Mouse (Mus musculus): ENCODE results near the gene Foxe1. TPM values are rescaled to one million over a fixed set of nuclear protein-coding genes. Genes with fewer than 3 reads are reported as not detected.

Gene Foxe1
- total RNA-seq, 2 experiments from 2014 or later, result not detected

DNA sequence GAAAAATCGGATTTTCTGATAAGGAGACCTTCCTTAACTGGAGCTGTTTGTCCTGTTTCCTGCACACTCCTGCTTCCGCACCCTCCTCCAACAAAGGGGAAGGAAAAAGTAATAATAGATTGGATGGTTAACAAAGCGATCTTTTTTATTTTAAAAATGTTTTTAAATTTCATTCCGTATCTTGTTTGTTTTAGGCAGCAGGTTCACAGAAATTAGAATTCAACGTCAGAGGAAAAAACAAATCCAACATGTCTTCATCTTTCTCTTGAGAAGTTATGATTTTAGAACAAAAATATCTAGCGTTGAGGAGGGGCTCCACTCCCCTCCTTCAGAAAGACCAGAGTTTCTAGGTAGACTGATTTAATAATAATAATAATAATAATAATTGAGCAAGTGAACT lies 2.8 kb downstream of the Foxe1 start:
- no peak for ATAC-seq (replicated peaks; ENCODE audit: low FRiP score, low TSS enrichment, poor library complexity, severe bottlenecking)

DNA sequence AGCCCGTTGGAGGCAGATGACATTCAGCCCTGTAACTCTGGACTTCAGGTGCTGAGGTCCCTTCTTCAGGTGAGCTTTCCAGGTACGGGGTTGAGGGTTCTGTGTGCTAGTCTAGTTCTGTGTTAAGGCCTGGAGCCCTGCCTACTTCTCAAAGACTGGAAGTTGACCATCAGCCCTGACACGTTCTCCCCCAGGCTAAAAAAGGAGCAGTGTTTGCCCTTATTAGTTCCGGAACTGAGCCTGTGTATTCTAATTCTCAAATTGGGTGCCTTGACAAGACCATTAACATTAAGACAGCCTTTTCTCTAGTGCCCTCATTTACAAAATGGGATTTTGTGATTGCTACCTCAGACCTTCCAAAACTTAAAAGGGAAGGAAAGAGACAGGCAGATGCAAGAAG lies 3.7 kb downstream of the Foxe1 start:
- no peak for ATAC-seq (replicated peaks; ENCODE audit: low FRiP score, low TSS enrichment, poor library complexity, severe bottlenecking)

DNA sequence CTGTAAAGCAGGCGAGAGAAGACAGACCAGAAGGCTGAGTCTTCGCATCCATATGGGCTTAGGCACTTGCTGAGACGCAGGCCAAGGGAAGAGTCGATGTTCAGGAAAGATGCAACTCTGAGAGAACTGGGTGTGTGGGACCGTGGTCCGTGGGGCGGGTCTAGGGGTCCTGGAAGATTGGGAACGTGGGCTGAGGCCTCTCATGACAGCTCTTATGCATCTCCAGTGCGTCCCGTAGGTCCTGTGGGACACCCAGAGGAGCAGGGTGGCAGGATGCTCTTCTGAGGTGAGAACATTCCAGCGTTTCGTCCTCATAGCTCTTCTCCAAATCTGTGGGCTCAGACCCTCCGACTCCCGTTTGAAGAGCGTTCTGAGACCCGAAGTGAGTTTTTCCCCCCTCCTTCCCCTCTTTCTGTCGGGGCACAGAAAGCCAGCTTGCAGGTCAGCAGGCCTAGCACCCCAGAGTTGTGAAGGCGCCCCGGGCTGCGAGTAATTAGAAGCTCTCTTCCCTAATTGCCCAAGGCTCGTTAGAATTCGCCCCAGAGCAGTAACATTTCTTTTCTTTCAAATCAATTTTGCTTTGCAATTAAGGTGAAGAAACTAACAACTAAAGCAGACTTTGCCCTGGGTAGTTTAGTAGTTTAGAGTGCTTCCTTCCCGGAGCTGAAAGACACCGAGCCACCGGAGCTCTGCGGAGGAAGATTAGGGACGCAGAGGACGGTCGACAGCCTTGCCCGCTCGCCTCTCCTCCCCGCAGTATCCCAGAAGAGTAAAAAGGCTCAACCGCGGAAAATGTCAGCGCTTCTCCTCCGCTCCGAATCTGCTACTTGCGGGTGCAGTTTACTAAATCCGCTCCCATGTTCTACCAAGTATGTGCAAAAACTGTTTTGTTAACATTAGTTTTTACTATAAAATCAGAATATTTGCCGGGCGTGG lies 4.4 kb downstream of the Foxe1 start:
- no peak for ATAC-seq (replicated peaks; ENCODE audit: low FRiP score, low TSS enrichment, poor library complexity, severe bottlenecking)

DNA sequence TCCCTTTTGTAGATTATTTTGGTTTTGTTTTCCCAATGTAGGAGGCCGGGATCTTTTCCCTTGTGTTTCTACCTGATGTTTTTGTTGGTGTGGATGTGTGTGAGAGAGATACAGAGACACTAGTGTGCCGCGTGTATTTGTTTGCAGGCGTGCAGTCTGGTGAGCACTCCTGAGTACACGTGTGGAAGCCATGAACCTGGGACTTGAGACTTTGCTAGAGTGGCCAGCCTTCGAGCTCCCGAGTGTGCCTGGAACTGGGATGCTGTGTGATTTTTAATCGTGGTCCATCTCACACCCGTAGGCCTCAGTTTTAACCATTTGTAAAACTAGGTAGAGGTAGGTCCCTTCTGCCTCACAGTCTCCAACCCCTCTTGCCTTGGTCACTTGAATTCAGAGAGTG lies 5.5 kb downstream of the Foxe1 start:
- no peak for ATAC-seq (replicated peaks; ENCODE audit: low FRiP score, low TSS enrichment, poor library complexity, severe bottlenecking)

DNA sequence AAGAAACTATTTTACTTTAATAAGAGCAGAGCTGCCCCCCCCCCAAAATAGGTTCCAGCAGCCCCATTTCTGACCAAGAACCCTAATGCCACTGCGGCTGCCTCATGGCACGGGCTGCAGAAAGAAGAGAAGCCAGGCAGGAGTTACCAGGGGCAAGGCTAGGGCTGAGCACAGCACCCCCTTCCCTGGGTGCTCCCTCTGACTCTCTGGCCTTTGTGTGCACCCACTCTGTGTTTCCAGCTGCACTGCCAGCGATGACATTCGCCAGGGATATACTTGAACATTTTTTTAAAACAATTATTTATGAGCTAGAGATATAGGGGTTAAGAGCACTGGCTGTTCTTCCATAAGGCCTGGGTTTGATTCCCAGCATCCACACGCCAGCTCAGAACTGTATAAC lies 6.1 kb downstream of the Foxe1 start:
- ATAC-seq (replicated peaks; ENCODE audit: low FRiP score, low TSS enrichment, poor library complexity, severe bottlenecking), result no peak

DNA sequence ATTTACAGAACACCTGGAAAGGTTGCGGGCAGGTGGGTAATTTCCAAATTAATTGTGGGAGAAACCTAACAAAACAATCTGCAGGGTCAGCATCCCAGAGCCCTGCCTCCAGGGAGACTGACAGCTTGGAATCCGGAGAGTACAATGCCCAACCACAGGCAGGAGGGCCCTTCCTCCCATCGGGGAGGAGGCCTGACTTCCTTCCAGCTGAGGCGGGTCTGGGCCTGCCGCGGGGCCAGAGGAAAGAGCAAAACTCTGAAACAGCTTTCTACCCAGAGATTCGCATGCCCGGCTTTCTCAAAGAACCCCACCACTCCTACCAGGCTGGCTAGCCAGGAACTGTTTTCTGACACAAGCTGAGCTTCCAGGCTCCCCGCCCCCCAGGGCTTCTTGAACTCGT lies 9.6 kb downstream of the Foxe1 start:
- no peak for ATAC-seq (replicated peaks; ENCODE audit: low FRiP score, low TSS enrichment, poor library complexity, severe bottlenecking)

DNA sequence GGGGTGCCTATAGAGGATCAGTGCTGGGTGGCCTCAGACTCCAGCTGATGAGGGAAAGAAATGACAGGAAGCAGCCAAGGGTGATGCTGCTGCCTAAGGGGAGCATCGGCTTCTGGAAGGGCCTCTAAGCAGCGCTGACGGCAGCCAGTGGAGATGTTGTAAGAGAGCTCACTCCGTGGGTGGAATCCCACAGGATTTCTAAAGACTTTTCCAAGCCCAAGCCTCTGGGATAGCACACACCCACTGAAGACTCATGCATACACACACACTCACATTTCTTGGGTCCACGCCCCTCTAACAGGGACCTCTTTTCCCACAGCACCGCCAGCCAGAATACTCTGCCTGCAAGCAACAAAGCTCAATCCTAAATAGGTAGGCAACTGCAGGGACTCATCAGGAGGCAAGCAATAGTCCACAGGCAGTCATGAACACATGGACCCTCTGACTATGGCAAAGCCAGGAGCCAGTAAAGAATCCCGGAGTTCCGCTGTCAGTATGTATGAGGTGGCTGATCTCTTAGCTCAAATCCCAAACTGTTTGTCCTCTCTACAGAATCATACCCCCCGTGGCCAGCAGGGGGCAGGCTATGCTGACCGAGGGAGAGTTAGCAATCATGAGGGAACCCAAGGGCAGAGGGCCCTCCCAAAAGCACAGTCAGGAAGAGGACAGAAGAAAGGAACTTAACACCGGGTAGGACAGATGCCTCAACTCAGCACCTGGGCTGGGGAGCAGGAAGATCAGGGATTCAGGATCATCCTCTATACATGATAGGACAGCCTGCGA lies 13.1 kb downstream of the Foxe1 start:
- ATAC-seq (replicated peaks; ENCODE audit: low FRiP score, low TSS enrichment, poor library complexity, severe bottlenecking), result peak; percentile 76

DNA sequence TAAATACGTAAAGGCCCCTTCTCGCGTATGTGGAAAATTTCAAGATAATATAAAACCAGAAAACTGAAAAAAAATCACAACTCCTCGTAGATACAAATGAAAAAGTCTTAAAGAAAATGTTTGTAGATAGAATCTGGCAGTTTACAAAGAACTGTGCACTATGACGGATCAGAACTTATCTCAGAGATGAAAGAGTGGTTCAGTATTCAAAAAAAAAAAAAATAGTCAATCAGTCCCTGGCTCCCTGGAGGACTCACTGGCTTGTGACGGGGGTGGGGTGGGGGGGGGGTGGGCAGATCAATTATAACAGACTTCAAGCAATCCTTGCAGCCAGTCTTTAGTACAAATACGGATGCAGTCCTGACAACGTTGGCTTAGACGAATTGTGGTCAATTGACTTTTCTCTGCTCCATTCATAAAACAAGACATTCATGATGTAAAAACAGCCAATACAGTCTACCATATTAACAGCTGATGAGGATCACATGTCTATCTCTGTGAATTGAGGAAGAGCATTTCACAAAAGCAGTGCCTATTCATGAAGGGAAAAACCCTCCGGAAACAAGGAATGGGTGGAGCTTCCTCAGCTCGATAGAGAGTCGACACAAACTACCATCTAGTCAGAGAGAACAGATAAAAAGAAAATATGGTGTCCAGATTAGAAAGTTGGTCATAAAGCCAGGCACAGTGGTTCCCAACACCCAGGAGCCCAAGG lies 16.3 kb downstream of the Foxe1 start:
- ATAC-seq (replicated peaks; ENCODE audit: low FRiP score, low TSS enrichment, poor library complexity, severe bottlenecking), result no peak

DNA sequence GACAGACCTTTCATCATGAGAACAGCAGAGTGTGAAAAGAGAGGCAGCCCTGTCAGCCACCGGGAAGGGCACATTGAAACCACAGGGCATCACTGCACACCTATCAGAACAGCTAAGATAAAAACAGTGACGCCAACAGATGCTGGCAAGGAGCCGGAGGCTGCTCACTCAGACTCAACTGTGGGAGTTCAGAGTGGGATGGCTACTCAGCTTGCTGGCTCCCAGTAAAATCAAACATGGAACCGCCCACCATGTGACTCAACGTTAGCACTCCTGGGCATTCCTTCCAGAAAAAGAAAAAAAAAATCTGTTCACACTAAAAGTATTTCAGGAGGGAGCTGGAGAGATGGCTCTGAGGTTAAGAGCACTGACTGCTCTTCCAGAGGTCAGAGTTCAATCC lies 17.8 kb downstream of the Foxe1 start:
- no peak for ATAC-seq (replicated peaks; ENCODE audit: low FRiP score, low TSS enrichment, poor library complexity, severe bottlenecking)

DNA sequence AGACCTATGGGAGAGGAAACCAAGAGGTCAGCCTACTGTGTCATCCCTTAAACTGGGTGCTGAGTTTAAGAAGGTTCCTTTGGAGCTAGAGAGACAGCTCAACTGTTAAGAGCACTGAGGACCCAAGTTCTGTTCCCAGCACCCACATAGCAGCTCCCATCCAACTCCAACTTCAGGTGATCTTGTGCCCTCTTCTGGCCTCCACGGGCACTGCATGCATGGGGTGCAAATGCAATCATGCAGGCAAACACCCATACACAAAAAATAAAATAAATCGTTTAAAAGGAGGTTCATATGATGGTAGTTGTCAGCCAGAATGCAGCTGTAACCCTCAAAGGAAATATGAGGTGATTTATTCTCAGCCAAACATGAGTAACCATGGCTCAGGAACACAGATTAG lies 21.0 kb downstream of the Foxe1 start:
- ATAC-seq (replicated peaks; ENCODE audit: low FRiP score, low TSS enrichment, poor library complexity, severe bottlenecking), result no peak

DNA sequence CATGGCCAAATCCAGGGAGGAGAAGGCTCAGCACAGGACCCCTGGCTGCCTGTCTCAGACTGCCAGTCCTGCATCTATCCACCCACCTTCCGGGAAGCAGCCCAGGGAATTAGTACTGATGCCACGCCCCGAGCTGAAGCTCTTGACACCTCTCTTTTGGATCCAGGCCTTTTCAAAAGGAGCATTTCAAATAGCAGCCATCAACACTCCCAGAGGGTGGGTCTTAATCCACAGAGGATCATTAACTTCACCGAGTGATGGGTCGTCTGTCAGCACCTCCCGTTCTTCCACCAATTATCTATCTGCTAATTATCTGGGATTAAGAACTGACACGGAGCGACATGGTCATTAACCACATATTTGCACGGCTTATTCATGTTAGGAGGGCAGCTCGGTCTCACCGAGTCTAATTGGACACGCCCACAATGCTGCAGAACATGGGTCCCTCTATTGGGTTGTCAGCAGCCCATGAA lies 24.1 kb downstream of the Foxe1 start:
- 0 out of 2 replicates have a peak, but pooled peaks have one; percentile 20 for ATAC-seq (replicated peaks; ENCODE audit: low FRiP score, low TSS enrichment, poor library complexity, severe bottlenecking)

DNA sequence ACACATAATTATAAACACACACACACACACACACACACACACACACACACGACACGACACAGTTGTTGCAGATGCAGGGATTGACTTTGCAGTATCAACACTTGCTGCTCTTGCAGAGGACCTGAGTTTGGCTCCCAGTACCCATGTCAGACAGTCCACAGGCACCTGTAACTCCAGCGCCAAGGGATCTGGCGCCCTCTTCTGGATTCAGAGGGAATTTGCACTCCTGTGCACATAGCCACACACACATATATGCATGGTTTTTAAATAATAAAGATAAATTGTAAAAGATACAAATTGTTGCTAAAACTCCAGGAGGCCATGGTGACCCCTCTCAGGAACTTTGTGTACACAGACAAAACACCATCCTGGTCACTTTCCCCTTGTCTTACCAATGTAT lies 25.7 kb downstream of the Foxe1 start:
- 0 out of 2 replicates have a peak, but pooled peaks have one; percentile 3 for ATAC-seq (replicated peaks; ENCODE audit: low FRiP score, low TSS enrichment, poor library complexity, severe bottlenecking)

DNA sequence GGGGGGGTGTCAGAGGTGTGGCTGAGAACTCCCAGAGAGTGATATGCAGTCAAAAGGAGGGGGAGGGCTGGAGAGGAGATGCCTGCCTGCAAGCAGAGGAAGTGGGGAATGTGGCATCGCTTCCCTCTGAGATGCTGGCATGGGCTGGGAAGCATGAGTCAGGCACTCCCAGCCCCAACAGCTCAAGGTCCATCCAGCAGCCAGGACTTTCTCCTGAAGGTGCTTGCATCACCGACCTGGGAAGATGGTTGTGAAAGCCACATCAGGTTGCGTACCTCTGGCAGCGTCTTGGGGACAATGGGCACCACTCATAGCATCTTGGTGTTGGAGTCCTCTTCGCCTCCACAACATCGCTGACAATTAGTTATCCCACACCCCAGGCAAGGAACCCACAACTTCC lies 27.0 kb downstream of the Foxe1 start:
- no peak for ATAC-seq (replicated peaks; ENCODE audit: low FRiP score, low TSS enrichment, poor library complexity, severe bottlenecking)

DNA sequence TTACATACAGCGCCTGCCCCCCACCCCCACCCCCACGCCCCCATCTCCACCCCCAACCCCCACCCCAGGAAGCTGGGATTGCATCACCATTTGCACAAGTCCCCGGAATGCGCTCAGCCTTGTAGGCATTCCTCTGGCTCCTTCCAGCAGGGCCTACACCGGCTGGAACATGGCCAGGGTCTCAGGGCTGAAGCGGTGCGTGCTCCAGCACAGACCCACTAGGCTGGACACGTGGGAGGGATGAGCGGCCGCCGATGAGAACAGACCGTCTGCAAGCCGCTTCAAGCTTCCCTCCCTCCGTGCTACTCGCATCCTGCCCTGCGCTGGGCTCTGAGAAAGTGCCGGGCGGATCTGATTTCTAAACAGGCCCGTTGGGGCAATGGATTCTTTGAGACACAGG lies 27.6 kb downstream of the Foxe1 start:
- no peak for ATAC-seq (replicated peaks; ENCODE audit: low FRiP score, low TSS enrichment, poor library complexity, severe bottlenecking)

DNA sequence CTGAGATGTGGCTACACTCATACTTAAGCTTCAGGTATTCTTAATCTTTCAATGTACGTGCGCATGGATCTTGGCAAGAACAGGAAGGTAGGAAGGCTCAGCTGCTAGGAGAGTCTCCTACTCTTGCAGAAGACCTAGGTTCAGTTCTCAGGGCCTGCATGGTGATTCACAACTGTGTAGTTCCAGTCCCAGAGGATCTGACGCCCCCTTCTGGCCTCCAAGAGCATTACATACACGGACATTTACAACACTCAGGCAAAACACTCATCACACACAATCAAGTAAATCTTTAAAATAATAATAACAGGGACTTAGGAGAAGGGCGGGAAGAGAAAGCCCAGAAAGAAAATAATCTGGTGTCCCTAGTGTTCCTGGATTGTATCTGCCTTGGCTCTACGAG lies 31.0 kb downstream of the Foxe1 start:
- peak; percentile 47 for ATAC-seq (replicated peaks; ENCODE audit: low FRiP score, low TSS enrichment, poor library complexity, severe bottlenecking)

DNA sequence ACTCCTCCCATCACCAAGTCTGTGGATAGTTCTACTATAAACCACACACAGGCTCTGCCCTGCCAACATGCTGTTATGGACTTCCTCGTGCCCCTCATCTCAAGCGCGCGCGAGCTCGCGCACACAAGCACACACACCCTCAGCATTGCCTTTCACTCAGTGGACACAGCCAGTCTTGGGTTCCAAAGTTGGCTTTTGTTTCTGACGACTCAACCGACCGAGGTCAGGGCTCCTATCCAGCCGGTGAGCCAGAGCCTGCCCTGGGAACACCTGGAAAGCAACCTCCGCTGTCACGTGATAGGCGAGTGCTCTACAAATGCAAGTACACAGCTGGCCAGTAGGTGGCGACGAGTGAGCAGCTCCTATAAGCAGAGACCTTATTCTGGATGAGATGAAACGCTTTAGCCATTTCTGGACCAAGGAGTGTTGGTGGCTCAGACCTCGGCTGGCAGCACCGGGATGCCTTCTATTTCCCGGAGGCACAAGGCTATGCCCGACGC lies 31.5 kb downstream of the Foxe1 start:
- ATAC-seq (replicated peaks; ENCODE audit: low FRiP score, low TSS enrichment, poor library complexity, severe bottlenecking), result peak; percentile 90

DNA sequence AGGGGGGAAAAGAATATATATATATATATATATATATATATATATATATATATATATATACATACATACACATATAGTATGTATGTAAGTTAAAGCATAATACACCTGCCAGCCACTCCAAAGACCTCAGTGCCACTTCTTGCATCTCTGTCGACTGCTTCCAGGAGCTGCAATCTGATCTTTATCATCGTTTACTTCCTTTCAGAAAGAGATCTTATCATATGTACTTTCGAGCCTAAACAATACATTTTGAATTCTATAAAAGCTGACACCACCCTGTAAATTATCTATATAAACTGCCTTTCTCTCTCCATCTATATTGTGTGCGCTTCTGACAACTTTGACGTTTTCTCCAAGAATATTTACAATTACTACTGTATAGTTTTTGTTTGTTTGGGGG lies 45.1 kb downstream of the Foxe1 start:
- ATAC-seq (replicated peaks; ENCODE audit: low FRiP score, low TSS enrichment, poor library complexity, severe bottlenecking), result no peak

DNA sequence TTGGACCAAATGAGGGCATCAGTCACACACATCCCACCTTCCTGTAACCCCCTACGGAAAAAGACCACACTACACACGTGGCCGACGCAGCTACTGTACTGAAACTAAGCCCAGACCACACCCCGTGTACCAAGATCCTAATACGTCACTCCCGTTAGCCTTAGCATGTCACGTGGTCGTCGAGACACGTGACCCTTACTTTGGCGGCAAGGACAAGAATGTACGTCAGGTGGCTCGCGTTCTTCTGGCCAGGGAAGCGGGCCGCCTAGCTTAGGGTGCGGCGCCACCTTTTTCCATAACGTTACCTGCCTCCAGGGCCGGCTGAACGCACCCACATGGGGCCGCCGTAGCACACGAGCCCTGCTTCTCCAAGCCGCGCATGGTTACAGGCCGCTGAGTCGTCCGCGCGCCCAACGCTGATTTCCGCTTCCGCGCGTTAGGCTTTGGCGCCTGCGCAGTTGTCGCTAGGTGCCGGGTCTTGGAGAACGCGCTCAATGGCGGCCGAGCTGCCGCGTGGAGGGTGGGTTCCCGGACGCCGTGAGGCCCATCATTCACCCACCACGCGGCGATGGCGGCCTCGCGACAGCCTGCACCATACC lies 45.7 kb downstream of the Foxe1 start, which contains the start of gene Trmo:
TSS of gene Trmo (minus strand) at position 425 of the 599 bp plus-strand sequence.
- peak; percentile 90 for ATAC-seq (replicated peaks; ENCODE audit: low FRiP score, low TSS enrichment, poor library complexity, severe bottlenecking)

DNA sequence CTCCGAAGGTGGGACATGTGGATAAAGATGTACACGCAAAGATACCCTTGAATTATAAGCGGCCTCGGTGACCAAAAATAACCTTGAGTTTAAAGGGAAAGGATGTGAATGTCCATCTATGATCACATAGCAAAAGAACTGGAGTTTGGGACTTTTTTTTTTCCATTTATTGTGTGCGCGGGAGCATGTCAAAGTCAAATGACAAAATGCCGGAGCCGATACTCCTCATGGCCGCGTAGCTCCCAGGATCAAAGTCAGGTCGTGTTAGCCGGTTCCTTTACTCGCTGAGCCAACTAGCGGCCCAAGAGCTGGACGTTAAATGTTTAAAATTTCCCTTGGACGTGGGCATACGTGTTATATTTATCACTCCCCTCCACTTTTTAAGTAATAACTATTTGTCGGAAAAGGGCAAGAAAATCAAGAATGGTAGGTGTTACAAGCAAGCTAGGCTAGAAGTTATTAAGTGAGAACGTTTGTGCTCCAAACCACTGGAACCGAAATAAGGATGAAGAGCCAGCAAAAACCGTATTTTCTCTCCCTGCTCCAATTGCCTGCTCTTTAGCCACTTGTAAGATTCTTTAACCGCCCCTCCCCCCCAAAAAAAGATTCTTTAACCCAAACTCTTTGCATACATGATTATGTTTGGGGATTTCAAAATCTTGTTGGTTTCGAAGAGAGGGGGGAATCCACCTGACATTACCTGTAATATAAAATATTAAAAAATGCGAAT lies 46.4 kb downstream of the Foxe1 start:
- ATAC-seq (replicated peaks; ENCODE audit: low FRiP score, low TSS enrichment, poor library complexity, severe bottlenecking), result no peak

All from megakaryocyte-erythroid progenitor cell, adult 5-6 weeks (primary cell).